Mouse (Mus musculus): ENCODE data around the gene Gdpgp1.

- no peak for TF ChIP-seq POLR2A (IDR thresholded peaks at IDR 0.05; ENCODE audit: insufficient read depth, low read depth, low read length)
- no peak for TF ChIP-seq CTCF (IDR thresholded peaks at IDR 0.05; ENCODE audit: insufficient read depth, low read depth, low read length)
Measured at GRCm38 (mm10) chr7:80241661-80242060, 9.0 kb downstream of the Gdpgp1 start.
